Mouse (Mus musculus) kidney, adult 2 months (tissue): ENCODE results near the gene Krt6a. TPM values are rescaled to one million over a fixed set of nuclear protein-coding genes. Genes with fewer than 3 reads are reported as not detected.
A peak's percentile ranks its signal among the peaks of the same experiment; 100 is the strongest.

Experiments used
- DNase-seq: peaks from one replicate; pipeline ENCODE4 v3.0.0; 2021
- H3K27ac ChIP-seq: fragments of 200-500 bp; 2 replicates; pipeline ENCODE4 v1.5.1; 2012; ENCODE audit warnings: low read depth, low read length, control low read depth, inconsistent platforms; ENCODE audit not compliant: insufficient read depth
- H3K27me3 ChIP-seq: fragments of 200-500 bp; replicated peaks from 2 replicates; pipeline ENCODE4 v1.6.1; 2012; ENCODE audit warnings: mild to moderate bottlenecking, moderate library complexity, low read length, inconsistent platforms; ENCODE audit not compliant: control insufficient read depth, insufficient read depth
- H3K36me3 ChIP-seq: fragments of 200-500 bp; 2 replicates; pipeline ENCODE4 v1.6.1; 2012; ENCODE audit warnings: mild to moderate bottlenecking, moderate library complexity, low read length, inconsistent platforms; ENCODE audit not compliant: control insufficient read depth, insufficient read depth
- H3K4me1 ChIP-seq: fragments of 200-500 bp; 2 replicates; pipeline ENCODE4 v1.6.1; 2011; ENCODE audit warnings: low read length; ENCODE audit not compliant: control insufficient read depth, insufficient read depth
- H3K4me3 ChIP-seq: fragments of 200-500 bp; 2 replicates; pipeline ENCODE4 v1.5.1; 2011; ENCODE audit warnings: mild to moderate bottlenecking, low read depth, low read length, control low read depth; ENCODE audit not compliant: insufficient read depth
- CTCF ChIP-seq: fragments of 200-500 bp; conservative IDR thresholded peaks from 2 replicates; pipeline ENCODE4 v1.5.1; 2011; ENCODE audit warnings: low read depth, mild to moderate bottlenecking, control low read depth, low read length, moderate library complexity, mixed read lengths; ENCODE audit not compliant: insufficient read depth, insufficient read length
- POLR2A ChIP-seq: fragments of 200-500 bp; IDR thresholded peaks from one replicate; pipeline ENCODE4 v1.6.1; 2011; ENCODE audit warnings: low read depth, low read length, control low read depth
- WGBS: fragments of 180-500 bp; shearing (Covaris S2); methylation state at CpG from one replicate; pipeline ENCODE4 v1.1.7; 2018; 5-methylcytosine and 5-hydroxymethylcytosine counted together
- polyA plus RNA-seq: library from polyadenylated mRNA; depleted of rRNA; stranded (reverse); fragments of >200 nt; gene quantifications from 2 replicates; pipeline ENCODE4 v1.2.3, GENCODE M21; 2012

The Krt6a gene
- polyA plus RNA-seq, 1 experiment: not detected

GRCm38 (mm10) chr15:101713731-101714130, 19.6 kb upstream of the Krt6a start:
- no peak overlapping the region for H3K4me3 ChIP-seq
- no peak for DNase-seq
- no peaks in the 10 kb centered on the region for H3K36me3 ChIP-seq
- H3K27me3 ChIP-seq: no peaks in the 10 kb centered on the region
- TF ChIP-seq POLR2A (no peak), CTCF (no peak)
- WGBS: 89% methylated on average over 8 of the region's 8 CpGs
- H3K4me1 ChIP-seq: no peaks in the 10 kb centered on the region
- no peak overlapping the region for H3K27ac ChIP-seq

GRCm38 (mm10) chr15:101712720-101713119, 18.6 kb upstream of the Krt6a start, which contains the start of gene Krt5:
Gene Krt5, minus strand, starts transcription at chr15:101712898.
- WGBS: 61% methylated on average over 13 of the region's 13 CpGs

GRCm38 (mm10) chr15:101708683-101709082, 14.6 kb upstream of the Krt6a start:
- H3K27me3 ChIP-seq: no peaks in the 10 kb centered on the region
- no peak overlapping the region for H3K4me3 ChIP-seq
- no peak for DNase-seq
- no peaks in the 10 kb centered on the region for H3K4me1 ChIP-seq
- no peak overlapping the region for H3K27ac ChIP-seq
- 0 out of 2 replicates have a peak, but pooled peaks have one; percentile 7 for TF ChIP-seq CTCF
- TF ChIP-seq POLR2A: no peak
- H3K36me3 ChIP-seq: no peaks in the 10 kb centered on the region
- WGBS: 67% methylated on average over 11 of the region's 11 CpGs

More at GRCm38 (mm10) chr15:101712720-101713119, 18.6 kb upstream of the Krt6a start, which contains the start of gene Krt5:
- Histone ChIP-seq H3K36me3 (no peaks in the 10 kb centered on the region), H3K27ac (no peak within 1 kb of the TSS), H3K27me3 (no peaks in the 10 kb centered on the region), H3K4me3 (no peak within 1 kb of the TSS), H3K4me1 (no peaks in the 10 kb centered on the region)
- no peak for DNase-seq
- TF ChIP-seq CTCF (no peak), POLR2A (no peak)

- WGBS: 82% methylated on average over 9 of the region's 9 CpGs
- H3K36me3 ChIP-seq: no peaks in the 10 kb centered on the region
These were observed 13.3 kb upstream of the Krt6a start for GRCm38 (mm10) chr15:101707454-101707853.

GRCm38 (mm10) chr15:101704066-101704465, 10.0 kb upstream of the Krt6a start:
- no peak overlapping the region for H3K4me3 ChIP-seq

More at GRCm38 (mm10) chr15:101707454-101707853, 13.3 kb upstream of the Krt6a start:
- DNase-seq: no peak
- Histone ChIP-seq H3K4me3 (no peak overlapping the region), H3K27me3 (no peaks in the 10 kb centered on the region), H3K4me1 (no peaks in the 10 kb centered on the region), H3K27ac (no peak overlapping the region)
- TF ChIP-seq POLR2A (no peak), CTCF (no peak)

GRCm38 (mm10) chr15:101702380-101702779, 8.3 kb upstream of the Krt6a start:
- DNase-seq: no peak
- H3K36me3 ChIP-seq: no peaks in the 10 kb centered on the region
- H3K27ac ChIP-seq: no peak overlapping the region
- no peak for TF ChIP-seq POLR2A
- TF ChIP-seq CTCF: no peak
- no peak overlapping the region for H3K4me3 ChIP-seq
- no peaks in the 10 kb centered on the region for H3K27me3 ChIP-seq
- H3K4me1 ChIP-seq: no peaks in the 10 kb centered on the region
- WGBS: 23% methylated on average over 2 of the region's 2 CpGs

More at GRCm38 (mm10) chr15:101704066-101704465, 10.0 kb upstream of the Krt6a start:
- H3K27ac ChIP-seq: no peak overlapping the region
- no peaks in the 10 kb centered on the region for H3K36me3 ChIP-seq
- no peak for DNase-seq
- no peak for TF ChIP-seq POLR2A
- no peak for TF ChIP-seq CTCF
- H3K4me1 ChIP-seq: no peaks in the 10 kb centered on the region
- 73% methylated on average over 4 of the region's 4 CpGs for WGBS
- no peaks in the 10 kb centered on the region for H3K27me3 ChIP-seq

GRCm38 (mm10) chr15:101699866-101700265, 5.8 kb upstream of the Krt6a start:
- Histone ChIP-seq H3K27me3 (no peaks in the 10 kb centered on the region), H3K27ac (no peak overlapping the region), H3K36me3 (no peaks in the 10 kb centered on the region), H3K4me1 (no peaks in the 10 kb centered on the region), H3K4me3 (no peak overlapping the region)
- no peak for TF ChIP-seq CTCF
- TF ChIP-seq POLR2A: no peak
- DNase-seq: no peak
- WGBS: 80% methylated on average over 8 of the region's 8 CpGs
